ENCODE assay signal across 18 mouse cellular contexts in genomic region chr19:54855190-54855589, GRCm38 (mm10).
"Had no signal": no experiment of that assay in that cellular context is flagged by ENCODE, and none has a peak within 500 bp of the region (broad histone marks: within the 10 kb centered on the region; RNA-seq: fewer than 3 reads in every experiment).

No protein-coding gene starts in this region.

- H3K4me1 ChIP-seq: limb, embryonic 10.5 days; limb, embryonic 13.5 days; liver, embryonic 12.5 days; liver, embryonic 15.5 days; lung, embryonic 15.5 days; megakaryocyte, embryonic 14.5 days; midbrain, embryonic 15.5 days; neural tube, embryonic 12.5 days had no signal

- H3K9me3 ChIP-seq: limb, embryonic 10.5 days; limb, embryonic 13.5 days; liver, embryonic 12.5 days; liver, embryonic 15.5 days; lung, embryonic 15.5 days; megakaryocyte, embryonic 14.5 days; midbrain, embryonic 10.5 days; midbrain, embryonic 15.5 days; neural tube, embryonic 12.5 days had no signal

- H3K4me3 ChIP-seq: limb, embryonic 10.5 days; limb, embryonic 13.5 days; liver, embryonic 12.5 days; liver, embryonic 15.5 days; lung, embryonic 15.5 days; megakaryocyte, embryonic 14.5 days; midbrain, embryonic 10.5 days; midbrain, embryonic 15.5 days; neural tube, embryonic 12.5 days had no signal

- H3K36me3 ChIP-seq: limb, embryonic 10.5 days; limb, embryonic 13.5 days; liver, embryonic 12.5 days; liver, embryonic 15.5 days; lung, embryonic 15.5 days; midbrain, embryonic 10.5 days; midbrain, embryonic 15.5 days; neural tube, embryonic 12.5 days had no signal

- H3K27me3 ChIP-seq: limb, embryonic 13.5 days; liver, embryonic 12.5 days; liver, embryonic 15.5 days; lung, embryonic 15.5 days; megakaryocyte, embryonic 14.5 days; midbrain, embryonic 15.5 days; neural tube, embryonic 12.5 days had no signal

- H3K4me2 ChIP-seq: limb, embryonic 13.5 days; liver, embryonic 12.5 days; liver, embryonic 15.5 days; lung, embryonic 15.5 days; midbrain, embryonic 15.5 days; neural tube, embryonic 12.5 days had no signal

- ATAC-seq: liver, embryonic 12.5 days; midbrain, embryonic 15.5 days had no signal

- H3K9ac ChIP-seq: limb, embryonic 13.5 days; liver, embryonic 12.5 days; liver, embryonic 15.5 days; lung, embryonic 15.5 days; midbrain, embryonic 15.5 days; neural tube, embryonic 12.5 days had no signal

- DNase-seq: kidney, adult 9 months; kidney, postnatal 14 days; kidney, postnatal 4 days; liver; lung, adult 18-20 months; lung, postnatal 10 days; lung, postnatal 36 days; thymus, adult 18-20 months; thymus, postnatal 36 days had no signal

- H3K27ac ChIP-seq: limb, embryonic 10.5 days; limb, embryonic 13.5 days; liver, embryonic 12.5 days; liver, embryonic 15.5 days; lung, embryonic 15.5 days; midbrain, embryonic 10.5 days; midbrain, embryonic 15.5 days; neural tube, embryonic 12.5 days had no signal
